In the genomic region with DNA sequence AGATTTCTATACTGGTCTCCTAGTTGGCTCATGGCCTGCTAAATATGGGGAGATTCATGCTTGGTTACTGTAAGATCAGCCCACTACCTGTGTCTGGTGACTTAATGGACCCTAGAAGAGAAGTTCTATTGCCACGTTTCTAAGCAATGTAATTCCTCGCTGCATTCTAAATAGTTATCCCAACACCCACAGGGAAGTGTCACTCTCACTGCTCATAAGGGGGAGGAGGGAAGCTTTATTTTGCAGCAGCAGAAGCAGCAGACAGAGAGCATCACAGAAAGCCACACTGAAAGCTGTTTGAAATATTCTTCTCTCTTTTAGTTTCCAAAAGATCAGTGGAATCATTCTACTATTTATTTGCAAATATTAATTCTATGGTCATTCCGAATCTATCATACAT, we compare ENCODE assay signal across 14 mouse cellular contexts.
A peak's percentile ranks its signal among the peaks of the same experiment; 100 is the strongest.
DNase-seq lines count a peak whose midpoint lies in the region.
"Had no signal": no experiment of that assay in that cellular context is flagged by ENCODE, and none has a peak within 500 bp of the region (broad histone marks: within the 10 kb centered on the region; RNA-seq: fewer than 3 reads in every experiment).

No protein-coding gene starts in this region.

- intact Hi-C loops in left cerebral cortex, postnatal 10 days (cut with DNase I) = no loop called here

- DNase-seq in frontal cortex, adult 2 months (ENCODE audit: extremely low spot score in 1 of 2, low spot score in 1 of 2) = peak; percentile 41 to 61
- no peak for DNase-seq in frontal cortex, postnatal 10 days (ENCODE audit: low spot score in 2 of 2)
- peak; percentile 38 for DNase-seq in left cerebral cortex, adult 11 months (ENCODE audit: low spot score)
- no peak for DNase-seq in left cerebral cortex, postnatal 10 days (ENCODE audit: extremely low spot score in 1 of 2, low spot score in 2 of 2)
- DNase-seq in right cerebral cortex, postnatal 25 days = peak; percentile 11
- no peak for DNase-seq in right cerebral cortex, postnatal 4 days
- peak; percentile 47 for DNase-seq in telencephalon, adult 2 months (ENCODE audit: low read depth, low spot score)
- DNase-seq in layer of hippocampus, postnatal 25 days (ENCODE audit: extremely low spot score in 1 of 2, low spot score in 1 of 2) = no peak
- DNase-seq: adrenal gland, postnatal 10 days; cerebellum, adult 11-12 months; cerebellum, adult 9-10 months; cerebellum, postnatal 25 days; gastrocnemius, adult 2 months; gastrocnemius, postnatal 25 days had no signal

Comparison
In these comparisons a context has a peak if more than half of its experiments do, and no peak if none do; other contexts are left out.
1. DNase-seq: peak in frontal cortex, adult 2 months (2 of 2), left cerebral cortex, adult 11 months (single experiment), right cerebral cortex, postnatal 25 days (single experiment) and telencephalon, adult 2 months (single experiment); none in frontal cortex, postnatal 10 days (0 of 2), left cerebral cortex, postnatal 10 days (0 of 2), right cerebral cortex, postnatal 4 days (single experiment) and layer of hippocampus, postnatal 25 days (0 of 2).